Mouse (Mus musculus) regulatory T cell (primary cell): ENCODE data around the gene Hoxc6.

Experiments used
- in situ Hi-C: fragments of 300-600 bp; cut with MboI, MseI; formaldehyde crosslinking; loops from one replicate; pipeline ENCODE4 v1.15.1; 2025; ENCODE audit warnings: high pct_unique_total_duplicates

The Hoxc6 gene

DNA sequence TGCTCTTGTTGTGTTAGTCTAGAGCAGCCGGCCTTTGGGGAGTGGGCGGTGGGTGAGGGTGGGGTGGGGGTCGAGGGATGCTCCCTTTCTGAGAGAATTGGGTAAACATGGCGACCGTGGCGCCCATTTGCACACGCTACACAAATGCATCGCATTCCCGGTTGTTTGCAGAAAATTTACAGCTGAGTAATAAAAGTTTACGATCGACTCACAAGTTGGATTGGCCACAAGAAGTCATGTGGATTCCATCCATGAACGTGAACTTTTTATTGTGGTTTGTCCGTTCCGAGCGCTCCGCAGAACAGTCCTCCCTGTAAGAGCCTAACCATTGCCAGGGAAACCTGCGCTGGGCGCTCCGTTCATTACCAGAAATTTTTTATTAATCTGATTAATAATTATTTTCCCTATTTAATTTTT lies at the start of gene Hoxc6:
TSS of gene Hoxc6 (plus strand) at position 319 of the 417 bp plus-strand sequence.
- in situ Hi-C loops = no loop called here

DNA sequence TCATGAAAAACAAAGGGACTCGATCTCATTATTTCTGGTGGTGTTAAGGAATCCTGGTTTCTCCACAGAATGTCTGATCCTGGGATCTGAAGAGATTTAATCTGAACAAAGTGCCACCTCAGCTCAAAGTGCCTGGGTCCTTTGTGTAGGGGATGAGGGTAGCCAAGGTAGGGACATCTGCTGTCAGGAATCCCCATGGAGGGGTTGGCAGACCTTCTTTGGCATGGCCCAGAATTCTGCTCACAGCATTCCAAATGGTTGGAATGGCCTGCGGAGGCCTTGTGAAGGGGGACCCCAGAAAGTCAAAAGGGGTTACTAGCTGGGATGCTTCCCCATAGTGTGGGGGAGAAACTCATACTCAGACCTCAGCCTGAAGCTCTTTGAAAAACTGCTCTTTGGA lies 49.2 kb upstream of the Hoxc6 start:
- in situ Hi-C loops = loop anchor here (10.0 kb wide), 1 partner anchor 1854 kb away; no protein-coding TSS in a partner anchor

DNA sequence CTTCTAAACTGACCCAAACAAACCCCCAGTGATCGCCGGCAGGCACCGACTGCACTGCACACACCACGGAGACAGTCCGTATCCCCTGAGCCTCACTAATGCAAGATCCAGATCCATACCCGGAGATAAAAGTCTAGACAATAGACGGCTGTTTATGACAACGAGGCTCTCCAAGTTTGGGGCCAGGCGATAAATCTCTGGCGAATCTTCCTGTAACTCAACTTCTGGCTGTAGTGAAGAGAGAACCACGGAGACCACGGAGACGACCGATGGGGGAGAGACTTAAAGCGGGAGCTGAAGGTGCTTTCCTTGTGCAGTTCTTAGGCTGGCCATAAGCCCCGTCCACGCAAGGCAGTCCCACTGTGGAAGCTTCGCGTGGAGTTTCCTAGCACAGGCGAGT lies 48.4 kb upstream of the Hoxc6 start:
- in situ Hi-C loops = loop anchor here (10.0 kb wide), 1 partner anchor 1855 kb away; no protein-coding TSS in a partner anchor

DNA sequence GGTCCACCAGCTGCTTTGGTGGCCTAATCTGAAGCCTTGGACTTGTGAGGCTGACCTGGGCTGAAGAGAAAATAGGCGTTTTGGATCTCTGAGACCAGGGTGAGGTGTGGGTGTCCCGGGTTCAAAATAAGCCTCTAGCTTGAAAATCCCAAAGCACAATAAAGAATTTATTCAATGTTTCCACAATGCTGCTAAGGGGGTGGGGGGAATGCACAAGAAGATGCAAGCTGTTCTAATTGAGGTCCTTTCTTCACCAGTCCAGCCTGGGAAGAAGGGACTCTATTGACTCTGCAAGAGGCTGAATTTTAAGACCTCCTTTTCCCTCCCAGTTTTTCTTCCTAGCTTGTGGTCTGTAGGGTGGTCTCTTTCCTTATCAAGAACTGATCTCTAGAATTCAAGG lies 47.2 kb upstream of the Hoxc6 start:
- in situ Hi-C loops = no loop called here

DNA sequence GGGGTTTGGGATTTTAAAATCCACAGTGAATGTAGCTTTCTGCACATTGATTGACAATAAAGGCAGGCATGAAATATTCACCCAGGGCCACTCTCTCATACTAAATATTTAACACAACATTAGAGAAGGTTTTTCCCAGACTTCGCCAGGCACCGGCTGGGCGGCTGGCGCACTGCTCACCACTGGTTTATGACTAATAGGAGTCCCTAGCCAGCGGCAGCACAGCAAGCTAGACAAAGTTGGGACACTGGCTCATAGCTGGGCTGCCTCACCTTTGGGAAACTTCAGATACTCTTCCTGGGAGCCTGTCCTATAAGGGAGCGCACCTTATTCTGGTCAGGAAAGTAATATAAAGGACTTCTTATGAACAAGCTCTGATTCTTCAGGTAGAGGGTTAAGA lies 44.5 kb upstream of the Hoxc6 start:
- in situ Hi-C loops = no loop called here

DNA sequence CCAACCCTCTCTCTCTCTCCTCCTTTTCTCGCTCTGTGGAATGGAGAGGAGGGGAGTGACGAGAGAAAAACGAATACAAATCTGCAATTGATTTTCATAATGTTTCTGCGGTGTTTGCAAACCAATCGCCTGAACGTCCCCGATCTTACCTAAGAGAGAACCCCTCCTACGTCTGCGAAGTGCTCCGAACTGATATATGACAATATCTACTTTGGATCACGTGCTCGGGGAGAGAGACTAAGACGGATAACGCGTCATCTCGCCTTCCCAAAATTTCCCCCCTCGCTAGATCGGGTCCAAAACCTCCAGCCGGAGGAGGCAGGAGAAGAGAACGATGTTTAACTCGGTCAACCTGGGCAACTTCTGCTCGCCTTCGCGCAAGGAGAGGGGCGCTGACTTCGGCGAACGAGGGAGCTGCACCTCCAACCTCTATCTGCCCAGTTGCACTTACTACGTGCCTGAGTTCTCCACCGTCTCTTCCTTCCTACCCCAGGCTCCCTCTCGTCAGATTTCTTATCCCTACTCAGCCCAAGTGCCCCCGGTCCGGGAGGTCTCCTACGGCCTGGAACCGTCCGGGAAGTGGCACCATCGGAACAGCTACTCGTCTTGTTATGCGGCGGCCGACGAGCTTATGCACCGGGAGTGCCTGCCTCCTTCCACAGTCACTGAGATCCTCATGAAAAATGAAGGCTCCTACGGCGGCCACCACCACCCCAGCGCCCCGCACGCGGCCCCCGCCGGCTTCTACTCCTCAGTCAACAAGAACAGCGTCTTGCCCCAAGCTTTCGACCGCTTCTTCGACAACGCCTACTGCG lies 43.7 kb upstream of the Hoxc6 start, which contains the start of gene Hoxc11:
TSS of gene Hoxc11 (plus strand) at position 236 of the 815 bp plus-strand sequence.
- in situ Hi-C loops = no loop called here

DNA sequence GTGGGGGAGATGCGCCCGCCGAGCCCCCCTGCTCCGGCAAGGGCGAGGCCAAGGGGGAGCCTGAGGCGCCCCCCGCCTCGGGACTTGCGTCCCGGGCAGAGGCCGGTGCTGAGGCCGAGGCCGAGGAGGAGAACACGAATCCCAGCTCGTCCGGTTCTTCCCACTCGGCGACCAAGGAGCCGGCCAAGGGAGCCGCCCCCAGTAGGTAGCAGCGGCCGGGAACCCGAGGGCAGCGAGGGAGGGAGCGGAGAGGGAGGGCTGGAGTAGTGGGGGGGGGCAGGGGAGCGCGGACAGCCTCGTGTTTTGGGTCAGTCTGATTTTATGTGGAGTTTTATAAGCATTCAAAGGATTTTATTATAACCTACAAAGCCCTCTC lies 43.1 kb upstream of the Hoxc6 start:
- in situ Hi-C loops = no loop called here

DNA sequence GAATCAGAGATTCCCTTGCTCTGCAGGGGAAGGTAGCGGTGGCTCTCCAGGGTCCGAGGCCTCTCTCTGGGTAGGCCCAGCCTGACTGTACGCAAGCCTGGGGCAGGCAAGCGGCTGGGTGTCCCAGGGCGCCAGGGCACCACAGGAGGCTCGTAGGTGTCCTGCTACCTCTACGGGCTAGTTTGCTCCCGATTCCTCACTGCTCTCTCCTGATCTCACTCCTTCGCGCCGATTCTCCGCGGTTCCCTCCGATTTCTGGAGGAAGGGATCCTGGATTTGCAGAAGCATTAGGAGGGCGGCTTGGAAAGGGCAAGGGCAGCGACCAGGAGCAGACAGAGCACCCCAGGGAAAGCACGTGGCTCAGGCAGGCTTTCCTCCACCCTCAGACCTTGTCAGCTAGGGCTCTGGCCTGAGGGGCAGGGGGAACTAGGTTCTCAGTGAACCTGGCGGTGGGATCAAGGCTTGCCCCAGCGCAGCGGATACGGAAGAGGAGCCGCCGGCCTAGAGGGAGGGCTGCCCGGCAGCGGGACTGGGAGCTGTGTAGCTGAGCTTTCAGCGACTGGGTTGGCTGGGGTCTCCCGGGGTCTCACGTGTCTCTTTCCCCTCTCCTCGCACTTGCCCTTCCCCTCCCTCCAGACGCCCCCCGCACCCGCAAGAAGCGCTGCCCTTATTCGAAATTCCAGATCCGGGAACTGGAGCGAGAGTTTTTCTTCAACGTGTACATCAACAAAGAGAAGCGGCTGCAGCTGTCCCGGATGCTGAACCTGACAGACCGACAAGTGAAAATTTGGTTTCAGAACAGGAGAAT lies 42.0 kb upstream of the Hoxc6 start:
- in situ Hi-C loops = no loop called here

DNA sequence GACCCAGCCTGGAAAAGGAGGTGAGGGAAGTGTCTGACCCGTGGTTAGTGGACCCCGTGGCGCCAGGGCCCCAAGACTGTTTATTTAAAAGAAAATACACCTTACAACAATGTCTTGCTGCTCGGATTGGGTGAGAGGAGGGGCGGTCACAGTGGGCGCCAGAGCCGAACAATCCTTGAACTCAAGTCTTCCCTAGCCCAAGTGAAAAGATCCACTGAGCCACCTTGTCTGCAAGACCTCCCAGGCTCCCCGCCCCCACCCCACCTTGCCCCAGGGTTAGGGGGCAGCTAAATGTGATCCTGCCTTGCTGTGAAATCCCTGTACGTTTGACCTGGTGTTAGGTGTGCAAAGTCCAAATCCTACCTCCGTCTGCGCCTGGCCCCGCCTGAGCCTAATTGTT lies 41.2 kb upstream of the Hoxc6 start:
- in situ Hi-C loops = no loop called here

DNA sequence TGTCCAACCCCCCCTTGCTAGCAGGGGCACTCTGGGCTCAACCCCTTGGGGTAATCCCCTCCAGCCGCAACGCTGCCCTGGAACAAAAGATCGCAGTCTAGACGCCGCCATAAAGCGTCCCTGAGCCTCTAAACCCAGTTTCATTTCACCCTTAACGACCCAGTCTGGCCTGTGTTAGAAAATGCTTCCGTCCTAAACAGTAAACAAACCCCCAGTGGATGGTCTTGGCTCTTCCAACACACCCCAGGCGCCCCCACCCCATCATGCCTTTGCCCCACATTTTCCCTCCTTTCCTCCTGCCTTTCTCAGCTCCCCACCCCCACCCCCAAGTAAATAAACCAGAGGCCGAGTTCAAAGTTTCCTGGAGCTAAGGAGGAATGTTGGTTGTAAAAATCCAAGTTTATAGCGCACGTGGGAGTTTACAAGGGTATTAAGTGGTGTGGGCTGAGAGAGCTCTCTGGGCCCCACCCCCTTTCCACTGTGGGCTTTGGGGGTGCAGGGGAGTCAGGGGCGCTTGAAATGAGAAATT lies 38.3 kb upstream of the Hoxc6 start:
- in situ Hi-C loops = no loop called here

DNA sequence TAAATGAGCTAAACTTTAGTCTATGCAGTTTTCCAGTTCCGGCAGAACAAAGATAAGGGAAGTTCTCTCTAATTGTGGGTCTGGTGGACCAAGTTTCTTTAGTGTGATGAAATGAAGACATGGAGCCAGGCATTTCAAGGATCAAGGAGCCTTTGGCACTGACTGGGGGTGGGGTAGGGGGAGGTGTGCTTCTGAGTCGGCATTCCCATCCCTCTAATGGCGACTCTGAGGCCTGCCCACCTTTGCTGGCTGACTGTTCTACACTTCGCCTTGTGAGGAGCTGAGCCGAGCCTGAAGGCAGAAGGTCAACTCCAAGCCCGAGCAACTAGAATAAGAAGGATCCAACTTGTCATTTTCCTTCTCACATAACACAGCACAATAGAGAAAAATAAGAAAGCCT lies 36.3 kb upstream of the Hoxc6 start:
- in situ Hi-C loops = no loop called here

DNA sequence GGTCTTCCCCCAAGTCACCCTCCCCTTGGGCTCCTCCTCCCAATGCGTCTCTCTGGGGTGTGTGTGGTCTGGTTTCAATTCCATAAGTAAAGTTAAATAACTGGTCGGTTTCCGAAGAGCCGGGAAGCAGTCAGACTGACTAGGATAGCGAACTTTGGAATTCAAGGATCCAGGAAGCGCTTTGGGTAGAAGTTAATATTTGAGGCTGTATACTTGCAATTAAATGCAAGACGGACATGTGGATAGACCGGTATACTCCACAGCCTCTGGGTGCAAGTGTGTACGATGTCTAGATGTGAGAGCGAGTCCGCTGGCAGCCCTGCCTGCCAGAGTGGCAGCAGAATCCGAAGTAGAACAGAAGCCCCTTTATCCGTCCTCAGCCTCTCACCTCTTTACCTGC lies 35.6 kb upstream of the Hoxc6 start:
- in situ Hi-C loops = no loop called here

DNA sequence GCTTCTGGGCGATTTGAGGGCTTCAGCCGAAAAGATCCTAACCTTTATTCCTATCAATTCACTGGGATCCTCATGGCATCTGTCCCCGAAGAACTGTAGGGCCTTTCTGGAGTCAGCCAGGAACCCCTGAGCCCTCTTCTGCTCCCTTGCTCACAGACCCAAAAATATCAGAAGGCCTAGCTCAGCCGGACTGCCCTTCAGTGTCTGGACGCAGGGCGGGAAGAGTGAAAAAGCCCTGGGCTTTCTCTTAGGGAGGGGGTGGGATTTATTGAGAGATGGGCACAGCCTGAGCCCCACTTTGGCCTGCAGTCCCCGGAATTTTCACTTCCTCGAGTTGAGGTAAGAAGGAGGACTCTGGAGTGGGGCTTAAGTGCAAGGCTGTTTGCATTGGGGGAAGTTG lies 34.8 kb upstream of the Hoxc6 start:
- in situ Hi-C loops = no loop called here

DNA sequence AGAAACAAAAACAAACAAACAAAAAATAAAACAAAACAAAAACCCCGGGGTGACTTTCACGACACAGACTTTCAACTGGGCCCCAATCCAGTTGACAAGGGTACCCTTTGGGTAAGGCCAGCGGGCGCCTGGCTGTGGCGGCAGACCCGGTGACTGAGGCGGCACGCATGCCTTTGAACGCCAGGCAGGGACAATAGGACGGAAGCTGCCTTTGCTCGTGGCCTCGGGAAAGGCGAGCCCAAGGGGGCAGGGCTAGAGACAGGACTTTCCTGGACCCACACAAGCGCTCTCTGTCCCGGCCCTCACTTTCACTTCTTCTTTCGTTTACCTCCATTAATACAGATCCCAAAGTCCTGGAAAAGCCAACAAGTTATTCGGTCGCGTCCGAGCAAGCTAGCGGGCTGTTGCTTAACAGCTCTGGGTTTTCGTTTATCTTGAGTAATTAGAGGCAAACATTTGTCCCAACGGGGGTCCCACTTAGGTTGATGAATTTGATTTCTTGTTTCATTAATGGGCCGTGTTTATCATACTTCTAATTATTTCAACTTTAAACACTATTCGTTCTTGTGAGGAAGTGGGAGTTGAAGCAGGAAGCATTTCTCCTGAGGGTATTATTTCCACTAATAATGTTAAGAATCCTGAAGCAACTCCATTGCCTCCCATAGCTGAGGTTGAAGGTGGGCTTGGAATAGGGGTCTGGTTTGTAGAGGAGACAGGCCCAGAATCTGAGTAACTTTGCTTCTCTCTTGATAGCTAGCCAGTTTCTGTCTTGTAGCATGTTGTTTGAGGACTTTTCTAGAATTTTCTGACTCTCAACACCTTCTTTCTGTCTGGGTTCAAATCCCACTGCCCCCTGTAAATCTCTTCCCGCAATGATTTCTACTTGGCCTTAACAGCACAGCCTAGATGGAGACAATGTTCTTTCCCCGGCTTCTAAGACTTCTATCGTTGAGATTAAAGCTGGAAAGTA lies 34.1 kb upstream of the Hoxc6 start:
- in situ Hi-C loops = no loop called here

DNA sequence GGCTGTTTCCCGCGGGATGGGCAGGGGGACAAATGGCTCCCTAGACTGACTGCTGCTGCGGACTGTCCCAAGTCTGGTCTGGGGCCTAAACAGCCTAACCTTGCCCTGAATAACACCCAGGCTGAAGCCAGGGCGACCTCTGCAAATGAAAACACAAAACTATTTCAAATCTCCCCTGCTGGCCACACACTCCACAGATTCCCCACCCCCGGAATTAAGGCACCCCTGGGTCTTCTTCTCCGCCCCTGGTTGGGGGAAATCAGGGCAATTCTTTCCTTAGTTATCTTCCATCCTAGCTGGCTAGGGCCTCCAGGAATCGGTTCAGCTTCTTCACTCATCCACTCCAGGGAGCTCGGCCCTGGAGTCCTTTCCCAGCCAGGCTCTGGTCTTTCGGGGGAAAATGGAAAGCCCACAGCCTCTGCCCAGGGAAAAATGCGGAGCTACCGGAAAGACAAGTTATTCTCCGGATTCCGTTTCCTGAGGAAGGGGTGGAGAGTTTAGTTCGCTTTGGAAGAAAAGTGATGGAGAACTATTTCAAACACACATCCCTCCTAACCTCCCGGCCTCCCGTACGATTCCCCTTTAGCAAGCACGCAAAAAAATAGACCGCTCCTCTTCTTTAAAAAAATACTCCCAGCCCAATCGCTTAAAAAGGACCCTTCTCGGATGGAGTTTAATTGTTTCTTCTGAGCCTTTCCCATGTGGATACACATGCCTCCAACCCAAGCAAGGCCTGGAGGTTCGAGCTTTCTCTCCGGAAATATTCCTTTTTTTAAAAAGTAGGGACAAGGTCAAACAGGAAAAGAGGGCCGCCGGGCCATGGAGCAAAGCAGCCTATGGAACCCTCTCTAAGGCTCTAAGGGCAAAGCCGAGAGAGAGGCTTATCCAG lies 32.8 kb upstream of the Hoxc6 start:
- in situ Hi-C loops = loop anchor here (5.0 kb wide), 1 partner anchor 342 kb away; no protein-coding TSS in a partner anchor

DNA sequence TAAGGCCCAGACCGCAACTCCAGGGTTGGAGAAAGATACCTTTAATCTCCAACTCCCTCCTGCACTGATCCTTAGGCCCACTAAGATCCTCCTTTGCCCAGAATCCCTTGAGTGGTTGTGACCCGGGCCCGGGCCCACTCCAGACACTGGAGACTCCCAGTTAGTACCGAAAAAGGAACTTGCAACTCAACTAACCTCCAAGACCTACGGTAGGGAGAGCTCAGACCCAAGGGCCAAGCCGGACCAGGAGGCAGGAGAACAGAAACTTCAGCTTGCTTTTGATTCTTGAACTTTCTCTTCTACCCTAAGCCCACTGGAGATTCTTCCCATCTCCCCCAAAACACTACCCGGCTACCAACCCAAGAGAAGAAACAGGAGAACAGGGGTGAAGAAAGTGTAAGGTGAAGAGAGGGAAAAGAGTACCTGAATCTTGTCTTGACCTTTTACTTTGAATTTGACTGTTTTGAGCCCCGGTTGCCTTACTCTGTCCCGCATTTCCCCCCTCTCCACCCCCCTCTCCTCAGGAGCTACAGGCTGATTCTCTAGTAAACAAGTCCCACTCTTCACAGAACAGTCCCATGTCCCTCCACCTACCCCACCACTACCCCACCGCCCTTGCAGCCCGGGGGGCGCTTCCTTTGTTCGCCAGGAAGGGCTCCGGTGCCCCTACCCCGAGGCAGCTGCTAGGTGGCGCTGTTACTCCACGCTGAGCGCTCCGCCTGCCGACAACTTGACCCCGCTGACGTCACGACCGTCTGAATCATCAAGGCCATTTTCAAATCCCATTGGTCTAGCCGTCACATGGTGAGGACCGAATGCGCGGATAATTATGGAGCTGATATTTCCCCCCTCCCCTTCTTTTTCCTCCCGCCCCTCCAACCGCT lies 31.9 kb upstream of the Hoxc6 start:
- in situ Hi-C loops = loop anchor here (5.0 kb wide), 1 partner anchor 341 kb away; no protein-coding TSS in a partner anchor

DNA sequence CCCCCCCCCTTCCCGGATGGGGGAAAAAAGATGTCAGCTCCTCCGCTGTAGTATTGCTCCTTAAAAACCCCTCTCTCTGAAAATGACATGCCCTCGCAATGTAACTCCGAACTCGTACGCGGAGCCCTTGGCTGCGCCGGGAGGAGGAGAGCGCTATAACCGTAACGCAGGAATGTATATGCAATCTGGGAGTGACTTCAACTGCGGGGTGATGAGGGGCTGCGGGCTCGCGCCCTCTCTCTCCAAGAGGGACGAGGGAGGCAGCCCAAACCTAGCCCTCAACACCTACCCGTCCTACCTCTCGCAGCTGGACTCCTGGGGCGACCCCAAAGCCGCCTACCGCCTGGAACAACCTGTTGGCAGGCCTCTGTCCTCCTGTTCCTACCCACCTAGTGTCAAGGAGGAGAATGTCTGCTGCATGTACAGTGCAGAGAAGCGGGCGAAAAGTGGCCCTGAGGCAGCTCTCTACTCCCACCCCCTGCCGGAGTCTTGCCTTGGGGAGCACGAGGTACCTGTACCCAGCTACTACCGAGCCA lies 31.2 kb upstream of the Hoxc6 start, which contains the start of gene Hoxc10:
TSS of gene Hoxc10 (plus strand) at position 21 of the 536 bp plus-strand sequence.
- in situ Hi-C loops = loop anchor here (5.0 kb wide), 1 partner anchor 340 kb away; no protein-coding TSS in a partner anchor

DNA sequence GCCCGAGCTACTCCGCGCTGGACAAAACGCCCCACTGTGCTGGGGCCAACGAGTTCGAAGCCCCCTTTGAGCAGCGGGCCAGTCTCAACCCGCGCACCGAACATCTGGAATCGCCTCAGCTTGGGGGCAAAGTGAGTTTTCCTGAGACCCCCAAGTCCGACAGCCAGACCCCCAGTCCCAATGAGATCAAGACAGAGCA lies 30.8 kb upstream of the Hoxc6 start, which contains the start of gene Hoxc5:
TSS of gene Hoxc5 (plus strand) at position 132 of the 199 bp plus-strand sequence.
- in situ Hi-C loops = loop anchor here (5.0 kb wide), 1 partner anchor 340 kb away; no protein-coding TSS in a partner anchor
